Mouse (Mus musculus): ENCODE measurements around the gene Zswim2. TPM values are rescaled to one million over a fixed set of nuclear protein-coding genes. Genes with fewer than 3 reads are reported as not detected.
"Not testable (repeated sequence)": the region's sequence is repeated elsewhere in the genome, so short reads cannot be mapped to it uniquely, and the experiment has no call there.

The Zswim2 gene
- total RNA-seq (2021), result not detected

GRCm38 (mm10) chr2:83940931-83941361 lies at the start of gene Zswim2:
Zswim2 (minus strand) TSS chr2:83941228.
- intact Hi-C loops (cut with DNase I), result no loop called here
- peak; percentile 84 to 89 for DNase-seq (ENCODE audit: extremely low spot score in 1 of 2, low spot score in 2 of 2)

- intact Hi-C loops (cut with DNase I); DNase-seq (ENCODE audit: extremely low spot score in 1 of 2, low spot score in 2 of 2): not testable (repeated sequence)
Measured at GRCm38 (mm10) chr2:83990253-83990652, 49.2 kb upstream of the Zswim2 start, which contains the start of gene Gm13691. Gm13691 (plus strand) TSS chr2:83990553.

GRCm38 (mm10) chr2:83984443-83984842 lies 43.4 kb upstream of the Zswim2 start, which contains the start of gene Gm13697:
Gm13697 (plus strand) TSS chr2:83984743.
- intact Hi-C loops (cut with DNase I); DNase-seq (ENCODE audit: extremely low spot score in 1 of 2, low spot score in 2 of 2): not testable (repeated sequence)

GRCm38 (mm10) chr2:83978633-83979032 lies 37.6 kb upstream of the Zswim2 start, which contains the start of gene Gm13694:
Gm13694 (plus strand) TSS chr2:83978933.
- intact Hi-C loops (cut with DNase I); DNase-seq (ENCODE audit: extremely low spot score in 1 of 2, low spot score in 2 of 2): not testable (repeated sequence)

- intact Hi-C loops (cut with DNase I); DNase-seq (ENCODE audit: extremely low spot score in 1 of 2, low spot score in 2 of 2): not testable (repeated sequence)
Measured at GRCm38 (mm10) chr2:83972823-83973222, 31.8 kb upstream of the Zswim2 start, which contains the start of gene Gm13696. Gm13696 (plus strand) TSS chr2:83973123.

- DNase-seq (ENCODE audit: extremely low spot score in 1 of 2, low spot score in 2 of 2); intact Hi-C loops (cut with DNase I): not testable (repeated sequence)
Measured at GRCm38 (mm10) chr2:83967013-83967412, 26.0 kb upstream of the Zswim2 start, which contains the start of gene Gm13695. Gm13695 (plus strand) TSS chr2:83967313.

GRCm38 (mm10) chr2:83961203-83961602 lies 20.2 kb upstream of the Zswim2 start, which contains the start of gene Gm13693:
Gm13693 (plus strand) TSS chr2:83961503.
- DNase-seq (ENCODE audit: extremely low spot score in 1 of 2, low spot score in 2 of 2); intact Hi-C loops (cut with DNase I): not testable (repeated sequence)

- DNase-seq (ENCODE audit: extremely low spot score in 1 of 2, low spot score in 2 of 2); intact Hi-C loops (cut with DNase I): not testable (repeated sequence)
Measured at GRCm38 (mm10) chr2:83955393-83955792, 14.4 kb upstream of the Zswim2 start, which contains the start of gene Gm13698. Gm13698 (plus strand) TSS chr2:83955693.

- intact Hi-C loops (cut with DNase I), result no loop called here
- DNase-seq (ENCODE audit: extremely low spot score in 1 of 2, low spot score in 2 of 2), result no peak
Measured at GRCm38 (mm10) chr2:83941792-83942191, 764 bp upstream of the Zswim2 start.

- no peak for DNase-seq (ENCODE audit: extremely low spot score in 1 of 2, low spot score in 2 of 2)
- intact Hi-C loops (cut with DNase I), result no loop called here
Measured at GRCm38 (mm10) chr2:83941378-83941777, 350 bp upstream of the Zswim2 start.

- intact Hi-C loops (cut with DNase I), result no loop called here
- DNase-seq (ENCODE audit: extremely low spot score in 1 of 2, low spot score in 2 of 2), result no peak
Measured at GRCm38 (mm10) chr2:83929478-83930088, 11.4 kb downstream of the Zswim2 start.

GRCm38 (mm10) chr2:83901896-83902540 lies 39.0 kb downstream of the Zswim2 start:
- DNase-seq (ENCODE audit: extremely low spot score in 1 of 2, low spot score in 2 of 2), result no peak
- intact Hi-C loops (cut with DNase I), result no loop called here

- intact Hi-C loops (cut with DNase I), result no loop called here
- DNase-seq (ENCODE audit: extremely low spot score in 1 of 2, low spot score in 2 of 2), result no peak
Measured at GRCm38 (mm10) chr2:83893701-83894100, 47.3 kb downstream of the Zswim2 start.

GRCm38 (mm10) chr2:83883850-83884420 lies 57.1 kb downstream of the Zswim2 start:
- DNase-seq (ENCODE audit: extremely low spot score in 1 of 2, low spot score in 2 of 2), result no peak
- intact Hi-C loops (cut with DNase I), result no loop called here

Other genes with a start within 250 kb of the Zswim2 start
- gene Itgav, start 216.8 kb downstream of the Zswim2 start, total RNA-seq (2021), result 10 to 100 TPM; 55.3 to 69.3 TPM
- gene Fam171b, start 128.6 kb downstream of the Zswim2 start, total RNA-seq (2021), result 100 to 1,000 TPM; 221 to 223 TPM
- gene Gm13698, start 14.5 kb upstream of the Zswim2 start, total RNA-seq (2021), result 1 to 10 TPM; 1.4 to 1.5 TPM
- 1 to 10 TPM; 1.4 to 1.5 TPM for gene Gm13693, start 20.3 kb upstream of the Zswim2 start, total RNA-seq (2021)
- gene Gm13695, start 26.1 kb upstream of the Zswim2 start, total RNA-seq (2021), result 1 to 10 TPM in 1 of 2 experiments, not detected in 1; 1.4 TPM
- gene Gm13696, start 31.9 kb upstream of the Zswim2 start, total RNA-seq (2021), result 1 to 10 TPM; 1.4 to 1.5 TPM
- gene Gm13694, start 37.7 kb upstream of the Zswim2 start, total RNA-seq (2021), result 1 to 10 TPM; 1.4 to 1.5 TPM
- gene Gm13697, start 43.5 kb upstream of the Zswim2 start, total RNA-seq (2021), result 1 to 10 TPM; 1.4 to 1.5 TPM
- gene Gm13691, start 49.3 kb upstream of the Zswim2 start, total RNA-seq (2021), result 1 to 10 TPM; 1.4 to 1.5 TPM